Mouse (Mus musculus): Measurements from ENCODE around the gene U2af1. TPM values are rescaled to one million over a fixed set of nuclear protein-coding genes. Genes with fewer than 3 reads are reported as not detected.

Gene U2af1
- polyA plus RNA-seq (2012; rRNA removed): 149 and 159 TPM in 2 replicates

DNA sequence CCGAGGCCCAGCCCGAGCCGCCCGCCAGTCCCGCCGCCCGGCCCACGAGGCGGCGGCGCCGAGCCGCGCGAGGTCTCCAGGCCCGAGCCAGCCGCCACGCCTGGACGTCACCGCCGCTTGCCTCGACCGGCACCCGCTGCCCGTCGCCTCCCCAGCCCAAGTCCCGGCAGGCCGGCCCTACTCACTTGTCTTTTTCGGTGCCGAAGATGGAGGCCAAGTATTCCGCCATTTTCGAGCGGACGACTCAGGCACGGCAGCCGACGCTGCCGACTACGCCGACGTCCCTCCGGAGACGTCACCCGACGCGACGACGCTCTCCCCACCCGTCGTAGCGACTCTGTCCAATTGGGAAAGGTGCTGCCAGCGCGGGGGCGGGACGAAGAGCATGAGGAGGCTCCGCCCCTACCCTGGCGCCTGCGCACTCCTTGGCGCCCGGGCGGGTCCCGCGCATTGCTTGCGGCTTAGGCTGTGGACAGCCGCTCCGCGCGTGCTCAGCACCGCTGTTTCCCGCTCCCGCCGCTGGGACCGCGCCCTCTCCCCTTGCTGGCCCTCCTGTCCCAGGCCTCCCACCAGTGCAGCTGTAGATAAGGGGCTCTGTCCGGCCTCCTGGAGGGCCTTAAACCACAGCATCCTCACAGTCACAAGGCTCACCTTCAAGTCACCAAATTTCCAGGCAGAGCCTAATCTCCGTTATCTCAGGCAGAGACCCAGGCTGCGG lies at the start of gene U2af1:
Gene U2af1 (minus strand): TSS at position 425 of the 718 bp plus-strand sequence.

DNA sequence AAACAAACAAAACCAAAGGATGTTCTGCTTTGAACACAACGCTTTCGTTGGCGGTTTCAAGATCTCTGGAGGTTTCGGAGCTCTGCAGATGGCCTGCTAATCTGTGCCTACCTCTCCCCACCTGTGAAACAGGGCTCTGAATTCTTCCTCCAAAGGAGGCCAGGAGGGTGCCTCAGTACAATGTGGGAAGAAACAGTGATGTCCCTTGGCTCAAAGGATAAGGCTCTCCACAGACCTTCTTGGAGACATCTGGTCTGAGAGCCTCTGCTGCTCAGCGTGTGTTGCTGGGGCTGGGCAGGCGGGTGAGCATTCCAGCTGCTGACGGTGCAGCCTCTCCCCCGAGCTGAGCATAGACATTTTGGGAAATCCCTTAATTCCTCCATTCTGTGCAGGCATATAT lies 18.8 kb upstream of the U2af1 start, which contains the start of gene Cryaa:
Gene Cryaa (plus strand): TSS at position 301 of the 400 bp plus-strand sequence.

DNA sequence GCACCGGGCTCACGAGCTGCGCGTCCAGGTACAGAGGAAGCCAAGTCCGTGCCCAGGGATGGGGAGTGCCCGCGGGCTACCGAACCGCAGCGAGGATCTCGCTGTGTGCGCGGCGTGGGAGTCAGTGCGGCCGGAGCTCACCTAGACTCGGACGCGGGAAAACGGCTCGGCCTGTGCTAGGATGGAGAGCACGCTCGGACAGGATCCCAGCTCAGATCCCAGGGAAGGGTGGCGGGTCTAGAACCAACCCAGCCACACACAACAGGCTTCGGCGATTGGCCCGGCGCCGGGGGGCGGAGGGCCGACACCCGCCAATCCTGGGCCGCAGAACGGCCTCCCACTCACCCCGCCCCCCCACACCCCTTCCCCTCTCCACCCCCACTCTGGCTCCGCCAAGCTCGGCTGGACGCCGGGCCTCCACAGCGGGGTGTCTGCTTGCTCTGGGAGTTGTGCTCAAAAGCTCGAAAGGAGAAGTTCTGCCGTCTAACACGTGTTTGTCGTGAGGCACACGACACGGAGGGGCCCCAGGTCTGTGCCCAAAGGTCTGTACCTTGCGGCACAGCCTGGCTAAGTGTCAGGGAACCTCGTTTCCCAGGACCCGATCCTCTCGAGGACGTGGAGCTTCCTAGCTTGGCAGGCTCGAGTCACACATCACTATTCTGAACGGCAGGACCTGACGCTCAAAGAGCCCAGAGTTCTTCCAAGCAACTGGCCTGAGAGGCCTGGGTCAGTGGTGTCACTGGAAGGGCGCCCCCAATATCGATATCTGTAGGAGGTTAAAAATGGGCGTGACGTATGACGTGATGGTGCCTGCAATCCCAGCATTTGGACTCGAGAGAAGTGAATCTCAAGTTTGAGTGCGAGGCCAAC lies 21.5 kb downstream of the U2af1 start, which contains the start of gene Cbs:
Gene Cbs (minus strand): TSS at position 297 of the 870 bp plus-strand sequence.

Other genes starting within 250 kb of the U2af1 start
- 13.7 and 15.6 TPM in 2 replicates for gene Wdr4, start 138.9 kb downstream of the U2af1 start, polyA plus RNA-seq (2012; rRNA removed)
- gene Ndufv3, start 138.8 kb downstream of the U2af1 start, polyA plus RNA-seq (2012; rRNA removed): 63.1 and 68.5 TPM in 2 replicates
- gene Pknox1, start 94.2 kb downstream of the U2af1 start, polyA plus RNA-seq (2012; rRNA removed): 6.3 and 7.8 TPM in 2 replicates
- gene Cbs, start 21.7 kb downstream of the U2af1 start, polyA plus RNA-seq (2012; rRNA removed): 12.4 and 15.5 TPM in 2 replicates
- 0.05 TPM in 1 of 2 replicates, not detected in the other for gene Cryaa, start 18.9 kb upstream of the U2af1 start, polyA plus RNA-seq (2012; rRNA removed)
- 2.4 and 2.7 TPM in 2 replicates for gene Sik1, start 196.9 kb upstream of the U2af1 start, polyA plus RNA-seq (2012; rRNA removed)